Mouse (Mus musculus): Measurements from ENCODE around the gene Hmgb4.

DNA sequence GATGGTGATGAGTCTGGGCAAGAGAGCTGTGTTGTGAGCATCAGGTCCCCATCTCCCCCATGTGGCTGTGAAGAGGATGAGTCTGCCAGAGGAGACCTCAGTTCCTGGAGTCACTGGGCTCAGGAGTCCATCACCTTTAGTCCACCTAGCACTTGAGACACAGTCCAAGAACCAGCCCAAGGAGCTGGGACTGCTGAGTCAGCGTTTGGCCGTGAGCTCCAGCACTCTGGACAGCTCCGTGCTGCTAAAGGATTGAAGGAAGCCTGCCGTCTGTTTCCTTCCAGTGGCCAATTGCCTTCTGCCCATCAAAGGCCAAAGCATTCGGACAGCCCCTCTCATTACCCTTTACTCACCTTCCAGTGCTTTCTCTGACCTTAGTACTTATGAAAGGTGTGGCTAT lies 12.1 kb downstream of the Hmgb4 start:
- no peak for TF ChIP-seq CTCF (IDR thresholded peaks at IDR 0.05; ENCODE audit: low read depth)
- TF ChIP-seq EP300 (IDR thresholded peaks at IDR 0.05; ENCODE audit: low read depth): no peak

All from liver, embryonic 14.5 days (tissue).